Mouse (Mus musculus): ENCODE data around the gene Comp. TPM values are rescaled to one million over a fixed set of nuclear protein-coding genes. Genes with fewer than 3 reads are reported as not detected.

Gene Comp
- not detected for polyA plus RNA-seq (2014; fragmentation: Illumina TruSeq; extraction: RNeasy Lipid Tissue Mini Kit (QIAGEN cat#74804); ENCODE audit: low read depth, low replicate concordance)

GRCm38 (mm10) chr8:70373397-70374317, at the start of gene Comp:
Gene Comp, plus strand, starts transcription at chr8:70373558.

GRCm38 (mm10) chr8:70329124-70329834, 44.1 kb upstream of the Comp start, which contains the start of gene Gdf1:
Gene Gdf1, plus strand, starts transcription at chr8:70329817.

GRCm38 (mm10) chr8:70353194-70353817, 20.1 kb upstream of the Comp start, which contains the start of gene Upf1:
Gene Upf1, minus strand, starts transcription at chr8:70353278.

Other genes with a start within 250 kb of the Comp start
- gene Nr2c2ap, start 242.2 kb upstream of the Comp start, polyA plus RNA-seq (2014; fragmentation: Illumina TruSeq; extraction: RNeasy Lipid Tissue Mini Kit (QIAGEN cat#74804); ENCODE audit: low read depth, low replicate concordance) = 1.4 TPM
- gene Rfxank, start 234.4 kb upstream of the Comp start, polyA plus RNA-seq (2014; fragmentation: Illumina TruSeq; extraction: RNeasy Lipid Tissue Mini Kit (QIAGEN cat#74804); ENCODE audit: low read depth, low replicate concordance) = 1.4 TPM
- gene Borcs8, start 234.1 kb upstream of the Comp start, polyA plus RNA-seq (2014; fragmentation: Illumina TruSeq; extraction: RNeasy Lipid Tissue Mini Kit (QIAGEN cat#74804); ENCODE audit: low read depth, low replicate concordance) = 6.0 TPM
- gene Mef2b, start 233.8 kb upstream of the Comp start, polyA plus RNA-seq (2014; fragmentation: Illumina TruSeq; extraction: RNeasy Lipid Tissue Mini Kit (QIAGEN cat#74804); ENCODE audit: low read depth, low replicate concordance) = not detected
- gene Tmem161a, start 201.2 kb upstream of the Comp start, polyA plus RNA-seq (2014; fragmentation: Illumina TruSeq; extraction: RNeasy Lipid Tissue Mini Kit (QIAGEN cat#74804); ENCODE audit: low read depth, low replicate concordance) = 4.3 TPM
- gene Slc25a42, start 161.3 kb upstream of the Comp start, polyA plus RNA-seq (2014; fragmentation: Illumina TruSeq; extraction: RNeasy Lipid Tissue Mini Kit (QIAGEN cat#74804); ENCODE audit: low read depth, low replicate concordance) = 2.3 TPM
- 7.2 TPM for gene Sugp2, start 139.3 kb upstream of the Comp start, polyA plus RNA-seq (2014; fragmentation: Illumina TruSeq; extraction: RNeasy Lipid Tissue Mini Kit (QIAGEN cat#74804); ENCODE audit: low read depth, low replicate concordance)
- 0.79 TPM for gene Armc6, start 139.1 kb upstream of the Comp start, polyA plus RNA-seq (2014; fragmentation: Illumina TruSeq; extraction: RNeasy Lipid Tissue Mini Kit (QIAGEN cat#74804); ENCODE audit: low read depth, low replicate concordance)
- not detected for gene Homer3, start 90.7 kb upstream of the Comp start, polyA plus RNA-seq (2014; fragmentation: Illumina TruSeq; extraction: RNeasy Lipid Tissue Mini Kit (QIAGEN cat#74804); ENCODE audit: low read depth, low replicate concordance)
- 5.1 TPM for gene Ddx49, start 71.1 kb upstream of the Comp start, polyA plus RNA-seq (2014; fragmentation: Illumina TruSeq; extraction: RNeasy Lipid Tissue Mini Kit (QIAGEN cat#74804); ENCODE audit: low read depth, low replicate concordance)
- gene Cope, start 71.0 kb upstream of the Comp start, polyA plus RNA-seq (2014; fragmentation: Illumina TruSeq; extraction: RNeasy Lipid Tissue Mini Kit (QIAGEN cat#74804); ENCODE audit: low read depth, low replicate concordance) = 1.3 TPM
- not detected for gene Cers1, start 57.8 kb upstream of the Comp start, polyA plus RNA-seq (2014; fragmentation: Illumina TruSeq; extraction: RNeasy Lipid Tissue Mini Kit (QIAGEN cat#74804); ENCODE audit: low read depth, low replicate concordance)
- gene Gdf1, start 43.7 kb upstream of the Comp start, polyA plus RNA-seq (2014; fragmentation: Illumina TruSeq; extraction: RNeasy Lipid Tissue Mini Kit (QIAGEN cat#74804); ENCODE audit: low read depth, low replicate concordance) = not detected
- 3.8 TPM for gene Upf1, start 20.3 kb upstream of the Comp start, polyA plus RNA-seq (2014; fragmentation: Illumina TruSeq; extraction: RNeasy Lipid Tissue Mini Kit (QIAGEN cat#74804); ENCODE audit: low read depth, low replicate concordance)
- gene Crtc1, start 66.0 kb downstream of the Comp start, polyA plus RNA-seq (2014; fragmentation: Illumina TruSeq; extraction: RNeasy Lipid Tissue Mini Kit (QIAGEN cat#74804); ENCODE audit: low read depth, low replicate concordance) = 2.8 TPM
- 2.3 TPM for gene Klhl26, start 103.4 kb downstream of the Comp start, polyA plus RNA-seq (2014; fragmentation: Illumina TruSeq; extraction: RNeasy Lipid Tissue Mini Kit (QIAGEN cat#74804); ENCODE audit: low read depth, low replicate concordance)
- gene Tmem59l, start 113.8 kb downstream of the Comp start, polyA plus RNA-seq (2014; fragmentation: Illumina TruSeq; extraction: RNeasy Lipid Tissue Mini Kit (QIAGEN cat#74804); ENCODE audit: low read depth, low replicate concordance) = not detected
- not detected for gene Crlf1, start 119.6 kb downstream of the Comp start, polyA plus RNA-seq (2014; fragmentation: Illumina TruSeq; extraction: RNeasy Lipid Tissue Mini Kit (QIAGEN cat#74804); ENCODE audit: low read depth, low replicate concordance)
- 2.6 TPM for gene Rex1bd, start 133.2 kb downstream of the Comp start, polyA plus RNA-seq (2014; fragmentation: Illumina TruSeq; extraction: RNeasy Lipid Tissue Mini Kit (QIAGEN cat#74804); ENCODE audit: low read depth, low replicate concordance)
- 2.6 TPM for gene Uba52, start 137.2 kb downstream of the Comp start, polyA plus RNA-seq (2014; fragmentation: Illumina TruSeq; extraction: RNeasy Lipid Tissue Mini Kit (QIAGEN cat#74804); ENCODE audit: low read depth, low replicate concordance)
- 8.5 TPM for gene Fkbp8, start 154.2 kb downstream of the Comp start, polyA plus RNA-seq (2014; fragmentation: Illumina TruSeq; extraction: RNeasy Lipid Tissue Mini Kit (QIAGEN cat#74804); ENCODE audit: low read depth, low replicate concordance)
- 9.0 TPM for gene Kxd1, start 154.4 kb downstream of the Comp start, polyA plus RNA-seq (2014; fragmentation: Illumina TruSeq; extraction: RNeasy Lipid Tissue Mini Kit (QIAGEN cat#74804); ENCODE audit: low read depth, low replicate concordance)
- gene Ell, start 165.9 kb downstream of the Comp start, polyA plus RNA-seq (2014; fragmentation: Illumina TruSeq; extraction: RNeasy Lipid Tissue Mini Kit (QIAGEN cat#74804); ENCODE audit: low read depth, low replicate concordance) = 0.98 TPM
- not detected for gene Isyna1, start 220.8 kb downstream of the Comp start, polyA plus RNA-seq (2014; fragmentation: Illumina TruSeq; extraction: RNeasy Lipid Tissue Mini Kit (QIAGEN cat#74804); ENCODE audit: low read depth, low replicate concordance)
- not detected for gene Ssbp4, start 235.3 kb downstream of the Comp start, polyA plus RNA-seq (2014; fragmentation: Illumina TruSeq; extraction: RNeasy Lipid Tissue Mini Kit (QIAGEN cat#74804); ENCODE audit: low read depth, low replicate concordance)
- not detected for gene Lrrc25, start 242.6 kb downstream of the Comp start, polyA plus RNA-seq (2014; fragmentation: Illumina TruSeq; extraction: RNeasy Lipid Tissue Mini Kit (QIAGEN cat#74804); ENCODE audit: low read depth, low replicate concordance)